Mouse (Mus musculus): ENCODE data around the gene Apopt1. TPM values are rescaled to one million over a fixed set of nuclear protein-coding genes. Genes with fewer than 3 reads are reported as not detected.
A peak's percentile ranks its signal among the peaks of the same experiment; 100 is the strongest.

The Apopt1 gene
- polyA plus RNA-seq, 1 experiment from 2014 or later = 50.8 TPM

DNA sequence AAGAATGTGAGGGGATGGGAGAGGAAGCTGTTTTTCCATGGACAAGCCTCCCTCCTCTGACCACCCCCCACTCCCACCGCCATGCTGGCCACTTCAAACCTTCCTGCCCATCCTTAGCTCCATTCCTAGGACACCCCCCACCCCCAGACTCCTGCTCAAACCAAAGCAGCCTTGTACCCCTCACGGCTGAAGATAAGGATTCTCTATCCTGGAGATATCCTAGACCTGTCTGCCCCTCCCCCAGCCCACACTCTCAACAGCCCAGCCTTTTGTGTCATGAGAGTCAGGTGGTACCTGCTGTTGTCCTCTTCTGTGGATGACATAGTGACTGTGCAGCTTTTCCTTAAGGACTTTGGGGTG lies 25.0 kb upstream of the Apopt1 start:
- Histone ChIP-seq H3K9me3 (replicated peaks; ENCODE audit: control insufficient read depth, low read length) (no peaks in the 10 kb centered on the region), H3K36me3 (ENCODE audit: control insufficient read depth, insufficient read depth, low read length) (peaks cover 7% of the 10 kb centered on the region; the same call in 1 of the 2 replicates), H3K4me3 (ENCODE audit: low read depth, low read length) (no peak overlapping the region), H3K4me2 (ENCODE audit: low read length) (no peak overlapping the region), H3K4me1 (ENCODE audit: control insufficient read depth, insufficient read depth, low read length) (peaks cover 33% of the 10 kb centered on the region), H3K27ac (ENCODE audit: low read depth, low read length) (peak overlapping the region; percentile 88), H3K27me3 (replicated peaks; ENCODE audit: control insufficient read depth, insufficient read depth, low read length) (no peaks in the 10 kb centered on the region), H3K9ac (ENCODE audit: low read length) (no peak overlapping the region)
- DNase-seq (ENCODE audit: low spot score) = no peak
- no peak for ATAC-seq
- WGBS = 31% methylated on average over 2 of the region's 2 CpGs

- 75% methylated on average over 11 of the region's 11 CpGs for WGBS
- H3K9ac ChIP-seq (ENCODE audit: low read length) = no peak overlapping the region
- H3K27ac ChIP-seq (ENCODE audit: low read depth, low read length) = no peak overlapping the region
- no peak overlapping the region for H3K4me3 ChIP-seq (ENCODE audit: low read depth, low read length)
- ATAC-seq = no peak
- H3K27me3 ChIP-seq (replicated peaks; ENCODE audit: control insufficient read depth, insufficient read depth, low read length) = no peaks in the 10 kb centered on the region
- H3K9me3 ChIP-seq (replicated peaks; ENCODE audit: control insufficient read depth, low read length) = no peaks in the 10 kb centered on the region
- peaks cover 46% of the 10 kb centered on the region for H3K4me1 ChIP-seq (ENCODE audit: control insufficient read depth, insufficient read depth, low read length)
- no peak for DNase-seq (ENCODE audit: low spot score)
- H3K4me2 ChIP-seq (ENCODE audit: low read length) = no peak overlapping the region
- H3K36me3 ChIP-seq (ENCODE audit: control insufficient read depth, insufficient read depth, low read length) = no peaks in the 10 kb centered on the region
Measured at GRCm38 (mm10) chr12:111689426-111689825, 23.6 kb upstream of the Apopt1 start.

DNA sequence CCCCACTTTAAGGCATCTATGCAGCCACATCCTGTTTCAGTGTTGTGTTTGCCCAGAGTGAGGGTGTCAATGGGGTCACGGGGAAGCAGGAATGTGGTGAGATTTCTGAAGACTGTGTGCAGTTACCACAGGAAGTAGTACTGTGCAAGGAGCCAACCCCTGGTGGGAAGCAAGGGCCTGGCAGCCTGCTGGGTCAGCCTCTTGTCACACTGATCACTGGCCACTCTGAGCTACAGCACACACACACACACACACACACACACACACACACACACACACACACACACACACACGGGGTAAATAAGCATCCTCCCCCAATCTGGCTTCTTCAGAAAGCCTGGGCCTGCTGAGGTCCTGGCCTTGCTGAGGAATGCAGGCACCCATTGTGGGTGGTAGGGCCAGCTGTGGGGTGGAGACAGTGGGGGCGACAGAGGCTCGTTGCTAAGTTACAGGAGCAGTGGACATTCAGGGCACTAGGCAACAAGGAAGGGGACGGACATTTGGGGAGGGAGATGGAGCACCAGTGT lies 21.7 kb upstream of the Apopt1 start:
- Histone ChIP-seq H3K4me2 (ENCODE audit: low read length) (no peak overlapping the region), H3K9me3 (replicated peaks; ENCODE audit: control insufficient read depth, low read length) (no peaks in the 10 kb centered on the region), H3K36me3 (ENCODE audit: control insufficient read depth, insufficient read depth, low read length) (no peaks in the 10 kb centered on the region), H3K9ac (ENCODE audit: low read length) (peak overlapping the region; percentile 40; the same call in 1 of the 2 replicates), H3K4me3 (ENCODE audit: low read depth, low read length) (no peak overlapping the region), H3K27me3 (replicated peaks; ENCODE audit: control insufficient read depth, insufficient read depth, low read length) (no peaks in the 10 kb centered on the region), H3K27ac (ENCODE audit: low read depth, low read length) (peak overlapping the region; percentile 96), H3K4me1 (ENCODE audit: control insufficient read depth, insufficient read depth, low read length) (peaks cover 64% of the 10 kb centered on the region)
- DNase-seq (ENCODE audit: low spot score) (peak; percentile 55), ATAC-seq (no peak)
- WGBS = 8% methylated on average over 5 of the region's 5 CpGs

- 0 out of 2 replicates have a peak overlapping the region, but pooled peaks have one; percentile 8 for H3K9ac ChIP-seq (ENCODE audit: low read length)
- 0 out of 2 replicates have a peak overlapping the region, but pooled peaks have one; percentile 12 for H3K4me2 ChIP-seq (ENCODE audit: low read length)
- H3K27me3 ChIP-seq (replicated peaks; ENCODE audit: control insufficient read depth, insufficient read depth, low read length) = no peaks in the 10 kb centered on the region
- no peak for ATAC-seq
- no peak for DNase-seq (ENCODE audit: low spot score)
- H3K27ac ChIP-seq (ENCODE audit: low read depth, low read length) = peak overlapping the region; percentile 96
- no peak overlapping the region for H3K4me3 ChIP-seq (ENCODE audit: low read depth, low read length)
- no peaks in the 10 kb centered on the region for H3K9me3 ChIP-seq (replicated peaks; ENCODE audit: control insufficient read depth, low read length)
- 61% methylated on average over 5 of the region's 5 CpGs for WGBS
- H3K4me1 ChIP-seq (ENCODE audit: control insufficient read depth, insufficient read depth, low read length) = peaks cover 51% of the 10 kb centered on the region
- no peaks in the 10 kb centered on the region for H3K36me3 ChIP-seq (ENCODE audit: control insufficient read depth, insufficient read depth, low read length)
Measured at GRCm38 (mm10) chr12:111692899-111693298, 20.2 kb upstream of the Apopt1 start.

- H3K27me3 ChIP-seq (replicated peaks; ENCODE audit: control insufficient read depth, insufficient read depth, low read length) = no peaks in the 10 kb centered on the region
- peak overlapping the region; percentile 42 for H3K4me2 ChIP-seq (ENCODE audit: low read length)
- H3K9ac ChIP-seq (ENCODE audit: low read length) = peak overlapping the region; percentile 52; the same call in 1 of the 2 replicates
- WGBS = 3% methylated on average over 18 of the region's 18 CpGs
- DNase-seq (ENCODE audit: low spot score) (peak; percentile 96), ATAC-seq (peak; percentile 86)
- H3K27ac ChIP-seq (ENCODE audit: low read depth, low read length) = peak overlapping the region; percentile 96
- peaks cover 45% of the 10 kb centered on the region for H3K4me1 ChIP-seq (ENCODE audit: control insufficient read depth, insufficient read depth, low read length)
- no peak overlapping the region for H3K4me3 ChIP-seq (ENCODE audit: low read depth, low read length)
- no peaks in the 10 kb centered on the region for H3K36me3 ChIP-seq (ENCODE audit: control insufficient read depth, insufficient read depth, low read length)
- no peaks in the 10 kb centered on the region for H3K9me3 ChIP-seq (replicated peaks; ENCODE audit: control insufficient read depth, low read length)
Measured at GRCm38 (mm10) chr12:111693341-111694270, 19.5 kb upstream of the Apopt1 start.

DNA sequence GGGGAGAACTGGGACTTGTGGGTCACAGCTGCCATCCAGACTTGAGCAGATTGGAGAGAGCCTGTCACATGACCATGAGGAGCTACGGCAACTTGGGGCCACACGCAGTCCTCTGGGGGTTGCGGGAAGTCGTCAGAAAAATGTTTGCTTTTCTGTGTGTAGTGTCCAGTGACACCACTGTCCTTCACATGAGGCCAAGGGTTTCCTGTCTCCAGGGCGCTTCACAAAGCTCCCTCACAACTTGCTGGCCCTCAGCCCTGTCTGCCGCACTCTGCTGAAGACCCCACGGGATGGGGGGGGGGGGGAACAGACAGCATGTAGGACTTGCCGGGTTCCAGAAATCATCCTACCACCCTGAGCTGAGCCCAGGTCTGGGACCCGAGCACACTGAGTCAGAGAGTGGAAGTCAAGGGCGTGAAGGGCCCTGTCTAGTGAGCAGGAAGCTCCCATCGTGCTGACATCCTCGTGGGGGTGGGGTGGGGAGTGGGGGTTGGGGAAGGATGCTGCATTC lies 18.7 kb upstream of the Apopt1 start:
- Histone ChIP-seq H3K4me3 (ENCODE audit: low read depth, low read length) (no peak overlapping the region), H3K9me3 (replicated peaks; ENCODE audit: control insufficient read depth, low read length) (no peaks in the 10 kb centered on the region), H3K4me2 (ENCODE audit: low read length) (peak overlapping the region; percentile 42), H3K27ac (ENCODE audit: low read depth, low read length) (peak overlapping the region; percentile 96), H3K27me3 (replicated peaks; ENCODE audit: control insufficient read depth, insufficient read depth, low read length) (no peaks in the 10 kb centered on the region), H3K36me3 (ENCODE audit: control insufficient read depth, insufficient read depth, low read length) (no peaks in the 10 kb centered on the region), H3K9ac (ENCODE audit: low read length) (peak overlapping the region; percentile 52), H3K4me1 (ENCODE audit: control insufficient read depth, insufficient read depth, low read length) (peaks cover 45% of the 10 kb centered on the region)
- peak; percentile 10 for ATAC-seq
- no peak for DNase-seq (ENCODE audit: low spot score)
- 3% methylated on average over 12 of the region's 12 CpGs for WGBS

DNA sequence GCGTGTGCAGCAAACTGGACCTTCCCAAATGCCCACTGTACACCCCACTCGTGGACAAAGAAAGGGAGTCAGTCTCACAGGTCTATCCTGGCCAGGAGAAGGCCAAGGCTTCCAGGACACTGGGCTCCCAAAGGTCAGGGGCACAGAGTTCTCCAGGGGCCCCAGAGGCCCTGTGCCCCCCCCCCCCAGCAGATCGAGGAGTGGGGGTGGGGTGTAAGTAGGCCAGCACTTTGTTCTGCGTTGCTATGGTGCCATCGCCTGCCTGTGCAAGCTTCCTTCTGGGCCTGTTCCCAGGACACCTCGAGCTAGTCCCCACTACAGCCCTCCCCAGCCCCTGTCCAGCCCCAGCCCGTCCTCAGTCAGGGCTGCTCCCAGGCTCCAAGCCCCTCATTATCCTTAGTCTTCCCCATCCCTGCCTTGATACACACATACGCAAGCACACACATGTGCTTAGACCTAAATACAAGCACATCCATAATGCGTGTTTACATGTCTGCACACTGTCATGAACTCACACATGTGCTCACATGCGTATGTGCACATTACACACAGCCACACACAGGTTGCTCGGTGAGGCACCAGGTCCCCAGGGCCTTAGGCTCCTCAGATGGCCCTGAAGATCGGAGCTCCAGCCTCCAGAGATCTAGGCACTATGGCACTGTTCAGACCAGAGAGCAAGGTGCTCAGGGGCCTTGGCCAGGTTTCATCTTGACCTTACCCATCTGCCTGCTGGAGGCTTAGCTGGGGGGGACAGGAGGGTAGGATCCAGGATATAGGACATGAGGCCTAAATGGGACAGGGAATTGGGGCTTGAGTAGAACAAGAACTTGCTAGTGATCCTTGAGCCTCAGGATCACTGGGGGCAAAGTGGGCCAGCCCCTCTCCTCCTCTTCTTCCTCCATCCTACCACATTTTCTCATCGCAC lies 17.9 kb upstream of the Apopt1 start:
- Histone ChIP-seq H3K27ac (ENCODE audit: low read depth, low read length) (peak overlapping the region; percentile 96), H3K9ac (ENCODE audit: low read length) (peak overlapping the region; percentile 52), H3K27me3 (replicated peaks; ENCODE audit: control insufficient read depth, insufficient read depth, low read length) (no peaks in the 10 kb centered on the region), H3K9me3 (replicated peaks; ENCODE audit: control insufficient read depth, low read length) (no peaks in the 10 kb centered on the region), H3K4me1 (ENCODE audit: control insufficient read depth, insufficient read depth, low read length) (peaks cover 45% of the 10 kb centered on the region), H3K36me3 (ENCODE audit: control insufficient read depth, insufficient read depth, low read length) (no peaks in the 10 kb centered on the region), H3K4me2 (ENCODE audit: low read length) (peak overlapping the region; percentile 42), H3K4me3 (ENCODE audit: low read depth, low read length) (no peak overlapping the region)
- peak; percentile 76 for DNase-seq (ENCODE audit: low spot score)
- peak; percentile 50 for ATAC-seq
- 34% methylated on average over 10 of the region's 13 CpGs for WGBS

DNA sequence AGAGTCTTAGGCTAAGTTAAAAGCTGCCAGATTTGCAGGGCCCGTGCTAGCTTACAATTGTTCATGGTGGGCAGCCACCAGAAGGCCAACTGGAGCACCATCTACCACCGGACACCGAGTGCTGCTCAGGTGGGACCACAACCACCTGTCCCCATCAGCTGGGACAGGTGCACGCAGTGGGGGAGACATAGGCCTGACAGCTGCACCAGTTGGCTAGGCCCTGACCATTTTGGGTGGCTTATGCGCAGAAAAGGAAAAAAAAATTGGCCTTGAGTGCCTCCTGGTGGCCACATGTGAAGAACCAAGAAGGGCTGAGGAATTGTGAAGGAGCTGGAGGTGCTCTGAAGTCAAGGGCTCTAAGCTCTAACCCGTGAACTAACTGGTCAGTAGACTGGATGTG lies 16.8 kb upstream of the Apopt1 start:
- H3K4me1 ChIP-seq (ENCODE audit: control insufficient read depth, insufficient read depth, low read length) = peaks cover 43% of the 10 kb centered on the region
- peak overlapping the region; percentile 96 for H3K27ac ChIP-seq (ENCODE audit: low read depth, low read length)
- ATAC-seq = no peak
- no peaks in the 10 kb centered on the region for H3K36me3 ChIP-seq (ENCODE audit: control insufficient read depth, insufficient read depth, low read length)
- H3K9me3 ChIP-seq (replicated peaks; ENCODE audit: control insufficient read depth, low read length) = no peaks in the 10 kb centered on the region
- no peak overlapping the region for H3K4me3 ChIP-seq (ENCODE audit: low read depth, low read length)
- no peaks in the 10 kb centered on the region for H3K27me3 ChIP-seq (replicated peaks; ENCODE audit: control insufficient read depth, insufficient read depth, low read length)
- no peak overlapping the region for H3K4me2 ChIP-seq (ENCODE audit: low read length)
- H3K9ac ChIP-seq (ENCODE audit: low read length) = peak overlapping the region; percentile 35
- WGBS = 24% methylated on average over 6 of the region's 6 CpGs
- DNase-seq (ENCODE audit: low spot score) = peak; percentile 89

Measured in forebrain, embryonic 14.5 days (tissue).